15 mouse cellular contexts compared by ENCODE assay signal in the genomic region with DNA sequence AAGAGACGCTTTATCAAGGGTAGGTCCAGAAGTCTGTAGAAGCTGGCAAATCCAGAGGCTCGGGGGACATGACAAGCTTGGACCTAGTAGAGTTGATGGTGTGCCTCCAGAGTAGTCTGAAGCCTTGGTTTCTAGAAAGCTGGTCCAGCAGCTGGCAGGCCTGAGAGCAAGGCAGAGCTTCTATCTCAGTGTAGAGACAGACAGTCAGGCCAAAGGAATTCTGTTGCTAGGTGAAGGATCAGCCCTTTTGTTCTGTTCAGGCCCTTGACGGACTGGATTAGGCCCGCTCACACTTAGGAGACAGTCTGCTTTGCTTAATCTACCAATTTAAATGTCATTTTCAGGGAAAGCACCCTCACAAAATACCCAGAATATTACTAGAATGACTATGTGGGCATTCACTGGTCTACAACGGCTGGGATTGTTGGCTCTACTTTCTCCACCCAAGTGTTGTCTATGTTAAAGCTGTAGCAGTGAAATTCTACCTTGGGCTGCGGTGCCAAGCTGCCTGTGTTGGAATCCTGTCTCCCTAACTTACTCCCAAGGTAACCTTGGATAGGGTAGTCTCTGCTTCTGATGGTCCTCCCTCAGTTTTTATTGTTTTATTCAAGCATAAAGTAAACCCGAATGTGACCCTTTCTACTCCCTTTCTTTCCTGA. TPM values are rescaled to one million over a fixed set of nuclear protein-coding genes. Genes with fewer than 3 reads are reported as not detected.
DNase-seq lines count a peak whose midpoint lies in the region; ATAC-seq and TF ChIP-seq lines count a peak whose summit lies in the region.
"Had no signal": no experiment of that assay in that cellular context is flagged by ENCODE, and none has a peak within 500 bp of the region (broad histone marks: within the 10 kb centered on the region; RNA-seq: fewer than 3 reads in every experiment).

No protein-coding gene starts in this region.

- peaks cover 5% of the 10 kb centered on the region; the same call in 1 of the 2 replicates for H3K27me3 ChIP-seq in heart, embryonic 10.5 days (ENCODE audit: insufficient read depth, poor library complexity, severe bottlenecking)
- H3K27me3 ChIP-seq in neural tube, embryonic 12.5 days (replicated peaks), result no peaks in the 10 kb centered on the region
- no peaks in the 10 kb centered on the region for H3K27me3 ChIP-seq in heart, embryonic 15.5 days
- H3K27me3 ChIP-seq in liver, postnatal 0 days (ENCODE audit: insufficient read depth, low read length), result no peaks in the 10 kb centered on the region

- no peaks in the 10 kb centered on the region for H3K36me3 ChIP-seq in heart, embryonic 10.5 days
- H3K36me3 ChIP-seq in neural tube, embryonic 12.5 days, result no peaks in the 10 kb centered on the region
- no peaks in the 10 kb centered on the region for H3K36me3 ChIP-seq in heart, embryonic 15.5 days
- H3K36me3 ChIP-seq in liver, postnatal 0 days (replicated peaks; ENCODE audit: insufficient read depth, low read length), result no peaks in the 10 kb centered on the region
- H3K36me3 ChIP-seq: liver, embryonic 15.5 days had no signal

- ATAC-seq in neural tube, embryonic 12.5 days (ENCODE audit: low FRiP score, low read depth), result 0 out of 2 replicates have a peak, but pooled peaks have one; percentile 17
- ATAC-seq in heart, embryonic 15.5 days (replicated peaks; ENCODE audit: insufficient number of reproducible peaks, insufficient read depth, low FRiP score, low read depth), result peak; percentile 36; the same call in 1 of the 2 replicates
- no peak for ATAC-seq in liver, postnatal 0 days

- TF ChIP-seq EP300 in liver, postnatal 0 days (IDR thresholded peaks at IDR 0.05; ENCODE audit: low read depth), result no peak

- peaks cover 69% of the 10 kb centered on the region for H3K4me1 ChIP-seq in heart, embryonic 10.5 days
- H3K4me1 ChIP-seq in neural tube, embryonic 12.5 days, result no peaks in the 10 kb centered on the region
- H3K4me1 ChIP-seq in heart, embryonic 15.5 days (replicated peaks), result peaks cover 29% of the 10 kb centered on the region
- peaks cover 9% of the 10 kb centered on the region; the same call in 1 of the 2 replicates for H3K4me1 ChIP-seq in liver, postnatal 0 days (ENCODE audit: insufficient read depth)
- H3K4me1 ChIP-seq: liver, embryonic 15.5 days had no signal

- H3K9me3 ChIP-seq in heart, embryonic 10.5 days, result no peaks in the 10 kb centered on the region
- no peaks in the 10 kb centered on the region for H3K9me3 ChIP-seq in neural tube, embryonic 12.5 days
- H3K9me3 ChIP-seq in heart, embryonic 15.5 days (replicated peaks), result no peaks in the 10 kb centered on the region
- H3K9me3 ChIP-seq in liver, postnatal 0 days (ENCODE audit: low read length), result no peaks in the 10 kb centered on the region
- H3K9me3 ChIP-seq: liver, embryonic 15.5 days had no signal

- WGBS in heart, embryonic 10.5 days, result 58% methylated on average over 7 of the region's 7 CpGs
- WGBS in neural tube, embryonic 12.5 days, result 46% methylated on average over 7 of the region's 7 CpGs
- 46% methylated on average over 7 of the region's 7 CpGs for whole genome bisulfite sequencing in heart, embryonic 15.5 days
- WGBS in liver, postnatal 0 days (ENCODE audit: insufficient replicate concordance), result 64% methylated on average over 7 of the region's 7 CpGs

- DNase-seq in heart, embryonic 10.5 days (ENCODE audit: low spot score), result no peak
- DNase-seq in heart, postnatal 25 days (ENCODE audit: low spot score), result no peak
- DNase-seq in neural tube, embryonic 10.5 days (ENCODE audit: extremely low spot score, low spot score), result no peak
- no peak for DNase-seq in right cerebral cortex, adult 18-20 months
- no peak for DNase-seq in urinary bladder, postnatal 10 days (ENCODE audit: low spot score)
- no peak for DNase-seq in liver, postnatal 0 days
- DNase-seq: adrenal gland, postnatal 14 days; cerebellum, postnatal 36 days; lung, postnatal 36 days; thymus, postnatal 25 days had no signal

- no peak overlapping the region for H3K9ac ChIP-seq in neural tube, embryonic 12.5 days
- H3K9ac ChIP-seq in heart, embryonic 15.5 days, result no peak overlapping the region
- no peak overlapping the region for H3K9ac ChIP-seq in liver, postnatal 0 days (replicated peaks)
- H3K9ac ChIP-seq: liver, embryonic 15.5 days had no signal

- no peak overlapping the region for H3K4me2 ChIP-seq in neural tube, embryonic 12.5 days (replicated peaks)
- H3K4me2 ChIP-seq in heart, embryonic 15.5 days, result no peak overlapping the region
- no peak overlapping the region for H3K4me2 ChIP-seq in liver, postnatal 0 days (ENCODE audit: low read depth, low read length)
- H3K4me2 ChIP-seq: liver, embryonic 15.5 days had no signal

- H3K27ac ChIP-seq in heart, embryonic 10.5 days, result peak overlapping the region; percentile 82
- no peak overlapping the region for H3K27ac ChIP-seq in neural tube, embryonic 12.5 days
- H3K27ac ChIP-seq in heart, embryonic 15.5 days, result peak overlapping the region; percentile 46
- no peak overlapping the region for H3K27ac ChIP-seq in liver, postnatal 0 days (ENCODE audit: low read depth)
- H3K27ac ChIP-seq: liver, embryonic 15.5 days had no signal

- intact Hi-C loops in heart, postnatal 25 days (cut with DNase I), result no loop called here

- no peak overlapping the region for H3K4me3 ChIP-seq in heart, embryonic 10.5 days
- no peak overlapping the region for H3K4me3 ChIP-seq in neural tube, embryonic 12.5 days
- no peak overlapping the region for H3K4me3 ChIP-seq in heart, embryonic 15.5 days
- no peak overlapping the region for H3K4me3 ChIP-seq in liver, postnatal 0 days (ENCODE audit: low read depth, low read length)
- H3K4me3 ChIP-seq: liver, embryonic 15.5 days had no signal

- no peak for TF ChIP-seq CTCF in liver, postnatal 0 days (IDR thresholded peaks at IDR 0.05; ENCODE audit: low read depth)

RNA-seq across cellular contexts. Expression of a gene that starts 38.8 kb away (rescaled TPM):
- polyA plus RNA-seq in heart, embryonic 10.5 days (2016; fragmentation: Nextera tagmentation; extraction: Ambion mirVana), result 162 and 264 TPM in 2 replicates
- 100 to 1,000 TPM; 808 to 915 TPM for total RNA-seq in heart, postnatal 25 days (2021)
- 16.1 and 18.1 TPM in 2 replicates for polyA plus RNA-seq in neural tube, embryonic 12.5 days (2016; fragmentation: Nextera tagmentation; extraction: Ambion mirVana)
- 180 and 220 TPM in 2 replicates for polyA plus RNA-seq in heart, embryonic 15.5 days (2015; fragmentation: Nextera tagmentation; extraction: Ambion mirVana)
- polyA plus RNA-seq in liver, postnatal 0 days (2015; fragmentation: Nextera tagmentation; extraction: Ambion mirVana), result 9.4 and 11.5 TPM in 2 replicates

RNA-seq across cellular contexts. Expression of a gene that starts 59.5 kb away (rescaled TPM):
- not detected in 2 replicates for polyA plus RNA-seq in heart, embryonic 10.5 days (2016; fragmentation: Nextera tagmentation; extraction: Ambion mirVana)
- 1 to 10 TPM; 7.3 to 8.7 TPM for total RNA-seq in heart, postnatal 25 days (2021)
- polyA plus RNA-seq in neural tube, embryonic 12.5 days (2016; fragmentation: Nextera tagmentation; extraction: Ambion mirVana), result not detected in 2 replicates
- polyA plus RNA-seq in heart, embryonic 15.5 days (2015; fragmentation: Nextera tagmentation; extraction: Ambion mirVana), result 0.19 and 0.20 TPM in 2 replicates
- polyA plus RNA-seq in liver, postnatal 0 days (2015; fragmentation: Nextera tagmentation; extraction: Ambion mirVana), result 0.13 and 0.20 TPM in 2 replicates
- polyA plus RNA-seq: kidney, embryonic 16.5 days; limb, embryonic 11.5 days had no signal

Comparison
In these comparisons a context has a peak if more than half of its experiments do, and no peak if none do; other contexts are left out.
1. H3K27ac ChIP-seq: peak in heart, embryonic 10.5 days (single experiment) and heart, embryonic 15.5 days (single experiment); none in neural tube, embryonic 12.5 days (single experiment) and liver, postnatal 0 days (single experiment).